Mouse (Mus musculus): ENCODE measurements around the gene H2-Aa.
A peak's percentile ranks its signal among the peaks of the same experiment; 100 is the strongest.
"Not testable (repeated sequence)": the region's sequence is repeated elsewhere in the genome, so short reads cannot be mapped to it uniquely, and the experiment has no call there.

H2-Aa gene

DNA sequence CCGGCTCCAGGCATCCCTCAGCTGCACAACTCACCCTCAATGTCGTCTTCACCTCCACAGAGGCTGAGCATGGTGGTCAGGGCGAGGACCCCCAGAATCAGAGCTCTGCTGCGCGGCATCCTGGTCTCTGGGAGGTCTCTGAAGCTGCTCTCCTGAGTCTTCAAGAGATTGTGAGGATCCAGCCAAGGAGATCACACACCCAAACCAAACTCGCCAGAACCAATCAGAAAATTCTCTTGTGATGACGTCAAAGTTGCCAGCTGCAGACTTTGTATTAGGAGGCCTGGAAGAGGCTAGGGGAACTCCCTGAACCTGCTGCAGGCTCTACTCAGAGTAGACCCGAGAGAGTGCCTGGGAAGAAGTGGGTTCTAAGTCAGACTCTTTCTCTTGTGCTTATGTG is at the start of gene H2-Aa:
H2-Aa (minus strand) TSS at position 176 of the 400 bp plus-strand sequence.
- peak; percentile 63 for DNase-seq (ENCODE audit: low spot score)

- no peak for DNase-seq (ENCODE audit: low spot score)
Measured at GRCm38 (mm10) chr17:34331200-34331599, 43.6 kb upstream of the H2-Aa start.

- DNase-seq (ENCODE audit: low spot score), result no peak
Measured at GRCm38 (mm10) chr17:34329807-34330206, 42.2 kb upstream of the H2-Aa start.

DNA sequence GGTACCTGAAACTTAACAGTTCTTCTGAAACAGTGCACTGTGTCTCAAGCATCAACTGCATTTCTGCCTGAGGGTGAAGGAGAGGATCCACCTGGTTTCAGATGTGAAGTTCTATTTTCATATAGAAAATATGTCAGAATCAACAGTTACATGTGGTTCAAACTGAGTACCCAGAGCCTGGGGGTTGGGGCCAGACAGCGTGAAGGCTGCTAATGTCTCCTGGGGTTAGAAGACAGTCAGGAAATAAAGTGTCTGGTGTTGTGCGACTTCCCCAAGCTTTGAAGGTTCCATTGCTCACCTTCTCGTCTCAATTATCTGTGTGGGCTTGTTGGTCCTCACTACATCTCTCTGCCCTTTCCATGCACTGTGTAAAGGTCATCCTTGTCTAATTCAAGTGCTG is 38.8 kb upstream of the H2-Aa start:
- DNase-seq (ENCODE audit: low spot score), result no peak

DNA sequence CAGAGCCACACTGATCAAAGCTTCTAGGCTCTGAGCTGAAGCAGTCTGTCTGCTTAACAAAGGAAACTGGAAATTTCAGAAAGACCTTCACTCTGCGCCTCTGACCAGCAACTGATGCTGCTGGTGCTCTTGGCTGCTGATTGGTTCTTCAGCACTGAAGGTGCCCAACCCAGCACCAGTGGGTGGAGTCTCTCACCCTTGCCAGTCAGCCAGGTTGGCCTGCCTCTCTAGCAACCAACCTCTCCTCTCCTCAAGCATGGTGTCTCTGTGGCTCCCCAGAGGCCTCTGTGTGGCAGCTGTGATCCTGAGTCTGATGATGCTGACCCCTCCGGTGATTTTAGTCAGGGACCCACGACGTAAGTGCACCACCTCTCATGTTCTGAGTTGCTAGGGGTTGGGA is 37.8 kb upstream of the H2-Aa start, which contains the start of gene H2-Eb2:
H2-Eb2 (plus strand) TSS at position 230 of the 400 bp plus-strand sequence.
- no peak for DNase-seq (ENCODE audit: low spot score)

DNA sequence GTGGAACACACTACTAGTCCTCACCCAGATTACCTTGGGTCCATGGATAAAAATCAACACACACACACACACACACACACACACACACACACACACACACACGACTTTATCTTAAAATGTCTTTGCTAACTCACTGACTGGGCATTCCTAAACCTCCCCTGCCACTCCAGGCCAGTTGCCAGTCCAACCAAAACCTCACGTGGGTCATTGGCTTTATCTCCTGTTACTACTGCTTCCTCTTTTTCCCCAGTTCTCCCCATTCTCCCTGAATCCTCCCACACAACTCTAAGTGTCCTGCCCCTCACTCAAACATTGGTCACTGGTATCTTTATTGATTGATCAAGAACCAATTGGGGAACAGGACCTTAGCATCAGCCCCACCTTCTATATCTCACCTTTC is 29.7 kb upstream of the H2-Aa start:
- no peak for DNase-seq (ENCODE audit: low spot score)

GRCm38 (mm10) chr17:34316697-34317096 is 29.1 kb upstream of the H2-Aa start:
- DNase-seq (ENCODE audit: low spot score), result no peak

- no peak for DNase-seq (ENCODE audit: low spot score)
Measured at GRCm38 (mm10) chr17:34315512-34315911, 27.9 kb upstream of the H2-Aa start.

GRCm38 (mm10) chr17:34314286-34314685 is 26.7 kb upstream of the H2-Aa start:
- no peak for DNase-seq (ENCODE audit: low spot score)

- DNase-seq (ENCODE audit: low spot score), result peak; percentile 35
Measured at GRCm38 (mm10) chr17:34313393-34313792, 25.8 kb upstream of the H2-Aa start.

GRCm38 (mm10) chr17:34312185-34312584 is 24.6 kb upstream of the H2-Aa start:
- no peak for DNase-seq (ENCODE audit: low spot score)

- not testable (repeated sequence) for DNase-seq (ENCODE audit: low spot score)
Measured at GRCm38 (mm10) chr17:34310526-34310925, 22.9 kb upstream of the H2-Aa start.

- DNase-seq (ENCODE audit: low spot score), result no peak
Measured at GRCm38 (mm10) chr17:34309683-34310385, 22.2 kb upstream of the H2-Aa start.

- DNase-seq (ENCODE audit: low spot score), result no peak
Measured at GRCm38 (mm10) chr17:34309225-34309624, 21.6 kb upstream of the H2-Aa start.

DNA sequence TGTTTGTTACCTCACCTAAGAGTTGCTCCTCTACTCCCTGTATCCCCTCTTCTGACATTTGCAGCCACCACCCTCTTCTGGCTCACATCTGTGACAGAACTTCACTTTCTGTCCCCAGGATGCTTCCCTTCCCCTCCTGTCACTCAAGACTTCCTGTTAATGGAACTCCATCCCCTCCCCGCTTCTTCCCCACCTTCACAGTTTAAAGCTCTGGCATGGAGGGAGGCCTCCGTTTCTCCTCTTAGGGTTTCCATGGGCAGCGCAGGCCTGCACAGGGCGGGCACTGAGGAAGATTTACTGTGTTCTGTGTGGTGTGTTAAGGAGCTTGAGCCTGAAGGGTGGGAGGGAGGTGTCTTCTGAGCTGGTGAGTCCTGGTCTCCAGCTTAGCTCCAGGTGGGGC is 20.5 kb upstream of the H2-Aa start:
- DNase-seq (ENCODE audit: low spot score), result no peak

- no peak for DNase-seq (ENCODE audit: low spot score)
Measured at GRCm38 (mm10) chr17:34307216-34307615, 19.6 kb upstream of the H2-Aa start.

GRCm38 (mm10) chr17:34306407-34306806 is 18.8 kb upstream of the H2-Aa start:
- no peak for DNase-seq (ENCODE audit: low spot score)

DNA sequence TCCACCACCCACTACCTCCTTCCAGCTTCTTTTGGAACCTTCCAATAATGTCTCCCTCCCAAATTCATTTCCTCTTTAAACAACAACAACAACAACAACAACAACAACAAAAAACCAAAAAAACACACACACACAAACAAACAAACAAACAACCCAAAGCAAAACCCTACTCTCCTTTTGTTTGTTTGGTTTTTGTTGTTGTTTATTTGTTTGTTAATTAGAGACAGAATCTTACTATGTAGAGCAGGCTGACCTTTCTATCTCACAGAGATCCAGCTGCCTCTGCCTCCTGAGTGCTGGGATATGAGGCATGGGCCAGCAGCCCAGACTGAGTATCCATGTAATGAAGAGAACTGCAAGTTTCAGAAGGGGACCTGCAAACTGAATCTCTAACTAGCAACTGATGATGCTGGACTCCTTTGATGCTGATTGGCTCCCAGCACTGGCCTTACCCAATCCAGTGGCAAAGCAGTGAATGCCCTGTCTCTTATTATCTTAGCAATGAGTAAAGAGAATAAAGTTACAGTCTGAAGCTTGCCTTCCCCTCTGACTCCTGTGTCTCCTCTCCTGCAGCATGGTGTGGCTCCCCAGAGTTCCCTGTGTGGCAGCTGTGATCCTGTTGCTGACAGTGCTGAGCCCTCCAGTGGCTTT is 17.9 kb upstream of the H2-Aa start, which contains the start of gene H2-Eb1:
H2-Eb1 (plus strand) TSS at position 488 of the 651 bp plus-strand sequence.
- DNase-seq (ENCODE audit: low spot score), result no peak

DNA sequence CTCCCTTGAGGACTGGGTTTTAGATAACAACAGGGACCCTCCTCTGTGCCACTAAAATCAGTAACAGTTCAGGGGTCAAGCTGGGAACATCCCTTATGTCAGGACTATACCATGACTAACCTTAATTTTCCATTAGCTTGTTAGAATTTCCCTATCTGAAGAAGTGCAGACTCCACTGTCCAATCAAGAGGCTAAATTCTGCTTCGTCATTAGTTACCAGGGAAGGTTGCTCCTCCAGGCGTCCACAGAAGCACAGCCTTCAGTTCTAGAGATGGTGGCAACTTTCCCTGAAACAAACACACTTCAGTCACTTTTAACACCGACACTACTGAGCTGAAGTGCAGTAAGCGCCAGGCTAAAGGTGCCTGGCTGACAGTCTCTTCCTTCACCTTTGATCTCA is 17.1 kb upstream of the H2-Aa start:
- peak; percentile 53 for DNase-seq (ENCODE audit: low spot score)

GRCm38 (mm10) chr17:34303789-34304188 is 16.2 kb upstream of the H2-Aa start:
- DNase-seq (ENCODE audit: low spot score), result no peak

DNA sequence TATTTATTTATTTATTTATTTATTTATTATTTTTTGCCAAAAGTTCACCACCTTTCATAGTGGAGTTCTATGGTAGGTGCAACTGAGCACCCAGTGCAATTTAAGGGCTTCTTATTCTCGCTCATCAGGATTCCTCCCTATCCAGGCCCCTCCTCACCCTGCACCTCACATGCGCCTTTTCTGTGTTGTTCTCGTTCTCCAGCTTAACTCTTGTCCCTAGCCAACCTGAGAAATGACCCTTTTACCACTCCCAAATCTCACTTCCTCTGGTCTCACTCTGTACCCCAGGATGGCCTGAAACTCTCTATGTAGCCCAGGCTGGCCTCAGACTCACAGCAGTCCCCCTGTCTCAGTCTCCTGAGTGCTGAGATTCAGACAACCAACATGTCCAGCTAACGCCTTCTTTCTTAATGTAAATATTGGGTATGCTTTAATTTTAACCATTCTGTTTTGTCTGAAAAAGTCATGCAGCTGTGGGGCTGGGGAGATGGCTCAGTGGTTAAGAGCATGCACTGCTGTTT is 14.1 kb upstream of the H2-Aa start:
- DNase-seq (ENCODE audit: low spot score), result no peak

DNA sequence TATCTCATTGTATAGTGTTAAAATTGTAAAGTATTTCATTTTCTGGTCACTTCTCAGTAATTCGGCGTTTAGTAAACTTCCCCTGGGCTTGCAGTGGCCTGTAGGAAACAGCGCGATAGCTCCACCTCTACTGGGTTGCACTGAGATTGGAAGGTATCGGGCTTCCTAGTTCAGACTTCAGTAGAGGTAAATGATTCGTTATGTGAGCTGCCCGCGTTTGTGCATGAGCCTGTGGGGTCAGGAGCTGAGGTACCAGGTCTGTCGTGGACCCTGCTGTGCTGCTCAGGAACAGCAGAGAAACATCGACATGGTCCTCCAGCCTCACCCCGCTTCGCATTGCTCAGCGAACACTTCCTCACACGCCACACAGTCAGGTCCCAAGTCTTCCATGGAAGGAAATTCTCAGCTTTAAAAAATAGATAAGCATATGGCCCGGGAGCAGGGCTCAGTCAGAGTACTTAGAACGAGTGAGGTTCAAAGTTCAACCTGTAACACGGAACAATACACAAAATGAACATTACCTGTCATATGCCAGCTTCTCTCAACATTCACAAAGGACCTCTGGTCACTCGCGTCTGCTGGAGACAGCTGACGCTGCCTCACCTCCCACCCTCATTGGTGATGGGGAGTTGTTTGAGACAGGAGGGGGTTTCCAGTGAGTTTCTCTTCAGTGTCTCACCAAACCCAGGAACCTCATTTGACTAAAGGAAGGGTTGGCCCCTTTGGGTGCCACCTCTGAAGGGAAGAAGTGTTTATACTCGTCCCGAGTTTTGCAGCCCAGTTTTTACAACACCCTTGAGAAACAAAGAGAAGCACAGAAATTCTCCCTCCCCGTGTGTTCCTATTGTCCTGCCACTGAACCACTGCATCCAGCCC is 13.3 kb upstream of the H2-Aa start:
- no peak for DNase-seq (ENCODE audit: low spot score)
